Mouse (Mus musculus) fat pad, adult 2 months (tissue): ENCODE measurements around the gene Wdr13.
"Not testable (repeated sequence)": the region's sequence is repeated elsewhere in the genome, so short reads cannot be mapped to it uniquely, and the experiment has no call there.

Experiments used
- DNase-seq: peaks from one replicate; pipeline ENCODE4 v3.0.0-alpha.2; 2011; ENCODE audit warnings: low read depth, low spot score; ENCODE audit errors: extremely low read depth

Wdr13 gene

GRCm38 (mm10) chrX:8115275-8115674 is 17.4 kb downstream of the Wdr13 start:
- DNase-seq: no peak

GRCm38 (mm10) chrX:8105019-8105418 is 27.7 kb downstream of the Wdr13 start:
- DNase-seq: no peak

GRCm38 (mm10) chrX:8102213-8102668 is 30.5 kb downstream of the Wdr13 start:
- no peak for DNase-seq

GRCm38 (mm10) chrX:8101017-8101416 is 31.7 kb downstream of the Wdr13 start:
- DNase-seq: no peak

- DNase-seq: no peak
Measured at GRCm38 (mm10) chrX:8099435-8099834, 33.3 kb downstream of the Wdr13 start.

- DNase-seq: peak; percentile 55
Measured at GRCm38 (mm10) chrX:8096787-8097242, 35.9 kb downstream of the Wdr13 start.

- not testable (repeated sequence) for DNase-seq
Measured at GRCm38 (mm10) chrX:8096068-8096786, 36.5 kb downstream of the Wdr13 start.

- no peak for DNase-seq
Measured at GRCm38 (mm10) chrX:8095546-8095945, 37.1 kb downstream of the Wdr13 start.

GRCm38 (mm10) chrX:8090954-8091347 is 41.7 kb downstream of the Wdr13 start:
- not testable (repeated sequence) for DNase-seq

GRCm38 (mm10) chrX:8090346-8090953 is 42.2 kb downstream of the Wdr13 start, which contains the start of gene Was:
TSS of gene Was (minus strand) at chrX:8090498.
- DNase-seq: no peak

GRCm38 (mm10) chrX:8089746-8090145 is 42.9 kb downstream of the Wdr13 start:
- DNase-seq: no peak

GRCm38 (mm10) chrX:8085611-8086010 is 47.1 kb downstream of the Wdr13 start:
- DNase-seq: no peak

- no peak for DNase-seq
Measured at GRCm38 (mm10) chrX:8084771-8085259, 47.9 kb downstream of the Wdr13 start.

- no peak for DNase-seq
Measured at GRCm38 (mm10) chrX:8075104-8075503, 57.6 kb downstream of the Wdr13 start.

- peak; percentile 33 for DNase-seq
Measured at GRCm38 (mm10) chrX:8074430-8075014, 58.2 kb downstream of the Wdr13 start, which contains the start of gene Suv39h1. TSS of gene Suv39h1 (minus strand) at chrX:8074760.

GRCm38 (mm10) chrX:8073881-8074429 is 58.7 kb downstream of the Wdr13 start:
- no peak for DNase-seq
